Mouse (Mus musculus) C2C12 (cell line): Measurements from ENCODE around the gene Arfgef2. TPM values are rescaled to one million over a fixed set of nuclear protein-coding genes. Genes with fewer than 3 reads are reported as not detected.

Experiments used
- H3K27me3 ChIP-seq: one replicate; pipeline ENCODE4 v1.6.1; 2011; ENCODE audit not compliant: control insufficient read depth, insufficient read depth, insufficient read length
- H3K36me3 ChIP-seq: one replicate; pipeline ENCODE4 v1.6.1; 2011; ENCODE audit not compliant: control insufficient read depth, insufficient read depth
- H3K4me3 ChIP-seq: one replicate; pipeline ENCODE4 v1.5.1; 2011; ENCODE audit warnings: mild to moderate bottlenecking, control low read depth; ENCODE audit not compliant: poor library complexity, insufficient read depth, severe bottlenecking
- H3K79me2 ChIP-seq: one replicate; pipeline ENCODE4 v1.6.1; 2011; ENCODE audit not compliant: control insufficient read depth, insufficient read depth
- H3K79me3 ChIP-seq: one replicate; pipeline ENCODE4 v1.6.1; 2011; ENCODE audit warnings: low read depth, control low read depth
- H3ac ChIP-seq: one replicate; pipeline ENCODE3; 2011; ENCODE audit warnings: low read depth; ENCODE audit not compliant: control insufficient read depth, insufficient read length
- CEBPB ChIP-seq: IDR thresholded peaks from one replicate; pipeline ENCODE4 v1.6.1; 2011; ENCODE audit warnings: low read depth, mild to moderate bottlenecking, control low read depth, moderate library complexity
- CTCF ChIP-seq: IDR thresholded peaks from one replicate; pipeline ENCODE4 v1.5.1; 2011; ENCODE audit not compliant: control insufficient read depth, insufficient read depth, insufficient read length
- FOSL1 ChIP-seq: IDR thresholded peaks from one replicate; pipeline ENCODE4 v1.8.0; 2011; ENCODE audit warnings: mild to moderate bottlenecking, low read length; ENCODE audit not compliant: poor library complexity, insufficient read depth, severe bottlenecking
- MAX ChIP-seq: IDR thresholded peaks from one replicate; pipeline ENCODE4 v1.6.1; 2011; ENCODE audit warnings: mild to moderate bottlenecking, control low read depth
- MYOD1 ChIP-seq: IDR thresholded peaks from one replicate; pipeline ENCODE4 v1.6.1; 2011; ENCODE audit warnings: low read depth; ENCODE audit not compliant: control insufficient read depth, insufficient read length
- MYOG ChIP-seq: IDR thresholded peaks from one replicate; pipeline ENCODE4 v1.6.1; 2011; ENCODE audit not compliant: control insufficient read depth, insufficient read length; ENCODE audit errors: extremely low read depth
- USF1 ChIP-seq: IDR thresholded peaks from one replicate; pipeline ENCODE4 v1.6.1; 2011; ENCODE audit warnings: low read depth, mild to moderate bottlenecking, control low read depth, moderate library complexity
- polyA plus RNA-seq: library from polyadenylated mRNA; unstranded; fragments of >200 nt; fragmentation: generic; extraction: Trizol; gene quantifications from one replicate; pipeline ENCODE4 v1.2.1, GENCODE M21; 2012; ENCODE audit warnings: missing spikeins

Arfgef2 gene
- polyA plus RNA-seq, 1 experiment: 8.2 TPM

DNA sequence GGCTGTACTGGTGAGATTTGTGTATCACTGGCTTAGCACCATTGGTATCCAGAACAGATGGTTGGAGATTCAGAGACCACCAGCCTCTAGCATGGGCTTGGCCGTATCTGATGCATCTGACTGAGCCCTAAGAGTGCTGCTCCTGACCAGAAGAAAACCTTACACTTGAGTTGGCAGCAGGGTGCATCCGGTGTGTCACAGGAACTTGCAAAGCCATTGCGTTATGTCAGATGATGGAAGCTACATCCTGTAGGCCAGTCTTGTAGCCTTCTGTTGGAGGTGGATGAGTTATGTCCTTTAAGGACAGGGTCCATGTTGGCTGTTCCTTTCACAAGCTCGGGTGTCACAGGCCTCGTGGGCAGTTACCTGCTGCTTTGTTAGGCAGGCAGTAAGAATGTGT is 19.6 kb downstream of the Arfgef2 start:
- H3K27me3 ChIP-seq: no peaks in the 10 kb centered on the region
- no peak for TF ChIP-seq FOSL1
- TF ChIP-seq USF1: no peak
- TF ChIP-seq CTCF: no peak
- no peak for TF ChIP-seq MYOD1
- no peak for TF ChIP-seq MAX
- peaks cover 47% of the 10 kb centered on the region for H3K79me2 ChIP-seq
- peaks cover 4% of the 10 kb centered on the region for H3K79me3 ChIP-seq
- peaks cover 6% of the 10 kb centered on the region for H3K36me3 ChIP-seq
- no peak overlapping the region for H3K4me3 ChIP-seq
- H3ac ChIP-seq: no peak overlapping the region

DNA sequence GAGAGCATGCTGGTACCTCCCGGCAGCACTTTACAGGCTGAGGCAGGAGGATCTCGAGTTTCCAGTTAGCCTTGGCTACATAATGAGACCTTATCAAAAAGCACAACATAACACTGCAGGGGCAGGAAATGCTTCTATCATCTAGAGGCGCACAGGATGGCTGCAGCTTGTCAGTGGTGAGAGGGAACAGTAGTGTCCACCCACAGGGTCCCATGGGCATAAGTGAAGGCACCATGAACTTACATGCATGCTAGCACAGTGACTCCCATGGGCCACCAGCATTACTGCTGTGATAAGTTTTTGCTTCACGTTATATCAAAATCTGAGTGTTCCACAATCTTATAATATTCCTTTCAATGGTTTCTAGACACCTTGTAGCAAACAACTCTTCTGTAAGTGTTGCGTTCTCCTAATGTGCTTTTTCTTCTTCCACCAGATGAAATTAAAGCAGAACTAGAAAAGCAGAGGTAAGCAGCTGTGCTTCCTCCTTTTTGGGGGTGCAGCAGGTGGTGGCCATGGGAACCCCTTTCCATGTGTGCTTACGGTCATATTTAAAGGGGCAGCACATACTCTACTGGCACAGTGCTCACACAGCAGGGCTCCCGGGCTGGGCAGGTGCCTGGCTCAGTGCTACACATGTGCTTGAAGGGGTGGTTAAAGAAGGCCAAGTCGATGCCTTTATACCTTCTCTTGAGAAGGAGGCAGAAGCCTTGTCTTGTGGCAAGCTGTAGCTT is 21.3 kb downstream of the Arfgef2 start:
- Histone ChIP-seq H3K79me3 (peaks cover 4% of the 10 kb centered on the region), H3ac (no peak overlapping the region), H3K36me3 (peaks cover 6% of the 10 kb centered on the region), H3K79me2 (peaks cover 35% of the 10 kb centered on the region), H3K4me3 (no peak overlapping the region), H3K27me3 (no peaks in the 10 kb centered on the region)
- TF ChIP-seq MYOD1 (no peak), MYOG (no peak), USF1 (no peak), FOSL1 (no peak), CEBPB (no peak), MAX (no peak), CTCF (no peak)

DNA sequence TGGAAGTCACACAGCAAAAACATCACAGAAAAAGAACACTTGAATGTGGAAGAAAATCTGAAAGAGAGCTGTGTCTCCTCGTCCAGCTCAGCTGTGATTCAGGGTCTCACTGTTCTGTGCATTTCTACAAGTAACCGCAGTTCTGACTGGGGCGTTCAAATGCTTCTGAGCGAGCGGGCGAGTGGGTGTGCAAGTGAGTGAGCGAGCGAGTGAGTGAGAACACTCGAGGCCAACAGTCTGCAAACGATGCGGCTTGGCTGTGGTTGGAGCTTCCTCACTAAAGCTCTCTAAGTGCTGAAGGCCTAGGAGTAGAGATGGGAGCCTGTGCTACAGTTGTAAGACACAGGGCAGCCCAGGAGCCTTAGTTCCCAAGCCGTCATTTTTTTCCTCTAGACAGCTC is 22.9 kb downstream of the Arfgef2 start:
- peaks cover 6% of the 10 kb centered on the region for H3K36me3 ChIP-seq
- H3K27me3 ChIP-seq: no peaks in the 10 kb centered on the region
- no peak overlapping the region for H3K4me3 ChIP-seq
- peaks cover 3% of the 10 kb centered on the region for H3K79me3 ChIP-seq
- H3ac ChIP-seq: no peak overlapping the region
- peaks cover 27% of the 10 kb centered on the region for H3K79me2 ChIP-seq
- no peak for TF ChIP-seq MYOD1
- TF ChIP-seq CTCF: no peak
- no peak for TF ChIP-seq MYOG
- no peak for TF ChIP-seq MAX

DNA sequence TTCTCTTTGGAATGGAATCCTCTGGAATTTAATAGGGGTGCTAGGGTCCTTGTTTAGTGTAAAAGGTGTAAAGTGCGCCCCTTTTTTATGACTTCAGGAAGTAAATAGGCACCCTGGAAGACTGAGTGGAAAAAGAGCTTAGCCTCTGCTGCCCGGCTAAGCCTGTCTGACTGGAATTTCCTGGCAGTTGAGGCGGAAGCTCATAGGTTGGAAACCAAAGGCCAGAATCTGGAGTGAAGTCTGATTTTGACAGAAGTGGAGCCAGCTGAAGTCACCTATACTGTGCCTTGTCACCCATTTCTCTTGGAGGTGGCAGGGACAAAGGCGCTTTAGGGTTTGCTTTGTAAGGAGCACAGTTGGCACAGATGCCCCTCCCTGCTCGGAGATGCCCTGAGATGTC is 25.0 kb downstream of the Arfgef2 start:
- Histone ChIP-seq H3K79me2 (peaks cover 12% of the 10 kb centered on the region), H3K36me3 (peaks cover 6% of the 10 kb centered on the region), H3K79me3 (peaks cover 3% of the 10 kb centered on the region), H3ac (no peak overlapping the region), H3K4me3 (no peak overlapping the region), H3K27me3 (no peaks in the 10 kb centered on the region)
- TF ChIP-seq MAX (no peak), CTCF (no peak), MYOG (no peak), FOSL1 (no peak), MYOD1 (no peak), CEBPB (no peak), USF1 (no peak)

DNA sequence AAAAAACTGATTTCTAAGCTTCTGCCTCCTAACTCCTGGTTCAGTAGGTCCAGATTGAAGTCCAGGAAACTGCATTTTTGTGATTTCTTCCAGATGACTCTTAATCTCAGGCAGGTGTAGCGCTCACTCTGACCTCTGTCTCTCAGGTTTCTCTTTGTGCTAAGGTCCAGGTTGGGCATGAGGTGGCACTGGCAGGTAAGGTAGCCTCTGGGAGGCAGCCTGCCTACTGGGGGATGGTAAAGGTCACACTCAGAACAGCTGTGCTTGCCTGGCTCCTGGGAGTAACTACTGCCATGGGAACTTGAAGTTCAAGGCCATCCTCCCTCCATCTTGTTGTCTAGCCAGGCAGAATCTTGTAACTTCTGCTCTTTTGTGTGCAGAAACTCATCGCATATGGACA is 28.7 kb downstream of the Arfgef2 start:
- H3K36me3 ChIP-seq: peaks cover 6% of the 10 kb centered on the region
- H3ac ChIP-seq: no peak overlapping the region
- no peaks in the 10 kb centered on the region for H3K27me3 ChIP-seq
- no peaks in the 10 kb centered on the region for H3K79me2 ChIP-seq
- no peaks in the 10 kb centered on the region for H3K79me3 ChIP-seq
- no peak for TF ChIP-seq MYOD1
- TF ChIP-seq MAX: no peak
- no peak for TF ChIP-seq USF1
- no peak for TF ChIP-seq CTCF
- no peak for TF ChIP-seq FOSL1
- no peak for TF ChIP-seq CEBPB
- no peak for TF ChIP-seq MYOG
- H3K4me3 ChIP-seq: no peak overlapping the region

DNA sequence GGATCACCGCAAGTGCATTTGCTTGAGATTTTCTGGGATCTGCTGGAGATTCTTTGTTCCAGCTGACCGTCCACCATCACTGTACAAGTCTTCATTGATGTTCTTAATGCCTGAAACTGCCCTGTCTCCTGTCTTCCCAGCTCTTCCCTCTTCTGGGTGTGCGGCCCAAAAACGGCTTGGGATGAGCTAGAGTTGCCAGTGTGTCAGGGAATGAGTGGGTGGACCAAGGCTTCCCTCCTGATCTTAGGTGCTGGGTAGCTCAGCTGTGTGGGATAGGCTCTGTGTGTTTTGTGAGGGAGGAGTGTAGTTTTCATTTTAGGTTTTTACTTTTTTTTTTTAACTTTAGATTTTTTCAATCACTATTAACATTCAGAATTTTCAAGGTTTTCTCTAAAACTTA is 29.4 kb downstream of the Arfgef2 start:
- H3ac ChIP-seq: no peak overlapping the region
- H3K79me3 ChIP-seq: no peaks in the 10 kb centered on the region
- H3K36me3 ChIP-seq: peaks cover 6% of the 10 kb centered on the region
- H3K79me2 ChIP-seq: no peaks in the 10 kb centered on the region
- H3K27me3 ChIP-seq: no peaks in the 10 kb centered on the region
- TF ChIP-seq MYOG: no peak
- TF ChIP-seq MAX: no peak
- no peak for TF ChIP-seq USF1
- no peak for TF ChIP-seq MYOD1
- no peak for TF ChIP-seq FOSL1
- no peak for TF ChIP-seq CTCF
- TF ChIP-seq CEBPB: no peak
- no peak overlapping the region for H3K4me3 ChIP-seq
